Mouse (Mus musculus): ENCODE results near the gene 6430628N08Rik. TPM values are rescaled to one million over a fixed set of nuclear protein-coding genes. Genes with fewer than 3 reads are reported as not detected.

6430628N08Rik gene
- polyA plus RNA-seq, 1 experiment from 2014 or later: 0.10 TPM

DNA sequence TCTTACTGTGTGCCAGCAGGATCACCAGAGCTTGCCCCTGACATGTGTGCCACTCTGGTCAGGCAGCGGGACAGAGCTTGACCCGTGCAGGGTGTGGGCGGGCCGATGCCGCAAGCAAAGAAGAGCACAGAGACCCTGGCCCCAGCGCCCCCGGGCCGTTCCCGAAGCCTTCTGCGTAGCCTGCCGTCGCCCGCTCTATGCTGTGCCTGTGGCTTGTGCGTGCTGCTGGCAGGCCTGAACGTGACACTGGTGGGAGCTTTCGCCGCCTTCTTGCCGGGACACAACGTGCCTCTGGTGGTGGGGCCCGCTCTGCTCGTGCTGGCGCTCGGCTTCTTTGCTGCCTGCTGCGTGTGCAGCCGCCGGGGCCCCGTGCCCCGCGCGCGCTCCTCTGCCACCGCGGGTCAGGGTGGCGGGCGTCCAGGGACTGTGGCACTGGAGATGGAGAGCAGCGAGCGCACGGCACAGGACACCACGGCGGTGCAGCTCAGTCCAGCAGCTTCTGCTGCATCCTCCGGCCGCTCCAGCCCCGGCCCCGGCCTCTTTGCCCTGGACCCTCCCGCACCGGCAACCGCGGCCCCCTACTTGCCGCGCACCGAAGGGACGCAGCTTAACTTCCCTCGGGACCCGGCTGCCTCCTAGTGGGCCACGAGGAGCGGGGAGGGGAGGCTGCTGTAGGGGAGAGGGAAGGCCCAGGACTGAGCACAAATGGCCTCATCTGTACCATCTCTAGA is 7.6 kb downstream of the 6430628N08Rik start:
- DNase-seq (ENCODE audit: low spot score): peak; percentile 32
- Histone ChIP-seq H3K4me3 (ENCODE audit: low read depth, low read length) (peak overlapping the region; percentile 38), H3K27me3 (replicated peaks; ENCODE audit: control insufficient read depth, insufficient read depth, low read length) (peaks cover 60% of the 10 kb centered on the region), H3K4me1 (ENCODE audit: control insufficient read depth, insufficient read depth, low read length) (no peaks in the 10 kb centered on the region), H3K36me3 (ENCODE audit: control insufficient read depth, insufficient read depth, low read length) (no peaks in the 10 kb centered on the region), H3K9ac (ENCODE audit: low read depth, low read length) (peak overlapping the region; percentile 50), H3K27ac (replicated peaks; ENCODE audit: low read depth, low read length) (no peak overlapping the region), H3K4me2 (ENCODE audit: low read depth, low read length) (peak overlapping the region; percentile 81), H3K9me3 (ENCODE audit: control insufficient read depth, low read length) (no peaks in the 10 kb centered on the region)
- ATAC-seq (ENCODE audit: low read depth): peak; percentile 58
- 2% methylated on average over 24 of the region's 56 CpGs for WGBS

DNA sequence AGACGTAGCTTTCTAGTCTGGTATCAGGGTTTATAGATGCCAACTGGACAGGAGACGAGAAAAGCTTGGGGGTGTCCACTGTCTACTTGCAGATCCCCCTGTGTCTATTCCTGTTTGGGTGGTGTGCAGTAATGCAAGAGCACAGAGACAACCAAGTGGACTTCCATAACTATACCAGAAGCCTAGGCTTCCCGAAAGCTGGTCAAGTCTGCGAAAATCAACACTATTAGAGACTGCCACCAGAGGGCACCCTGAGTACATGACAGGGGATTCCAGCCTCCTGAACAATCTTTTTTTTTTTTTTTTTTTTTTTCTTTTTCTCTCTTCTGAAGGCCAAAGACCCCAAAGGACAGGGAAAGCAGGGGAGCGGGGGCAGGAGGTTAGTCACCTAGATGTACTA is 12.4 kb downstream of the 6430628N08Rik start:
- DNase-seq (ENCODE audit: low spot score): peak; percentile 75
- Histone ChIP-seq H3K4me2 (ENCODE audit: low read depth, low read length) (no peak overlapping the region), H3K9ac (ENCODE audit: low read depth, low read length) (no peak overlapping the region), H3K36me3 (ENCODE audit: control insufficient read depth, insufficient read depth, low read length) (no peaks in the 10 kb centered on the region), H3K27ac (replicated peaks; ENCODE audit: low read depth, low read length) (no peak overlapping the region), H3K27me3 (replicated peaks; ENCODE audit: control insufficient read depth, insufficient read depth, low read length) (peaks cover 83% of the 10 kb centered on the region), H3K9me3 (ENCODE audit: control insufficient read depth, low read length) (no peaks in the 10 kb centered on the region), H3K4me3 (ENCODE audit: low read depth, low read length) (no peak overlapping the region), H3K4me1 (ENCODE audit: control insufficient read depth, insufficient read depth, low read length) (no peaks in the 10 kb centered on the region)
- no peak for ATAC-seq (ENCODE audit: low read depth)
- WGBS: 16% methylated on average over 5 of the region's 5 CpGs

DNA sequence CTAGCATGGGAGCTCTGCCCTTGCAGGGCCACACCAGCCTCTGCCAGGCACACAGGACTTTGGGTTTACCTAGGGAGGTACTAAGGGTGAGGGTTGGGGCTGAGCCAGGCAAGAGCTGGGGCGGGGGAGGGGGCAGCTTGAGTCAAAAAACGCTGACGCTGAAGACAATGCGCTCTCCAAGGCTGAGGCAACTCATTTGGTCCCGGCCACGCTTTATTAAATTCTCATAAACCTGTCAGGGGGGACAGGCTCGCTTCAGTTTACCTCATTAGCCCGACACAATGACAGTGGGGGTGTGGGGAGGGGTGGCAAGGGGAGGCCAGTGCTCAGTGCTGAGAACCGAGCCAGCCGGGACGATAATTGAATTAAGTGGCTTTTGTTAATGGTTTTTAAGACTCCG is 13.9 kb downstream of the 6430628N08Rik start:
- DNase-seq (ENCODE audit: low spot score) (peak; percentile 39), ATAC-seq (ENCODE audit: low read depth) (peak; percentile 34; the same call in 1 of the 2 replicates)
- Histone ChIP-seq H3K4me3 (ENCODE audit: low read depth, low read length) (no peak overlapping the region), H3K4me1 (ENCODE audit: control insufficient read depth, insufficient read depth, low read length) (no peaks in the 10 kb centered on the region), H3K9ac (ENCODE audit: low read depth, low read length) (no peak overlapping the region), H3K27me3 (replicated peaks; ENCODE audit: control insufficient read depth, insufficient read depth, low read length) (peaks cover 67% of the 10 kb centered on the region), H3K36me3 (ENCODE audit: control insufficient read depth, insufficient read depth, low read length) (no peaks in the 10 kb centered on the region), H3K9me3 (ENCODE audit: control insufficient read depth, low read length) (no peaks in the 10 kb centered on the region), H3K27ac (replicated peaks; ENCODE audit: low read depth, low read length) (no peak overlapping the region), H3K4me2 (ENCODE audit: low read depth, low read length) (no peak overlapping the region)
- 14% methylated on average over 12 of the region's 12 CpGs for WGBS

DNA sequence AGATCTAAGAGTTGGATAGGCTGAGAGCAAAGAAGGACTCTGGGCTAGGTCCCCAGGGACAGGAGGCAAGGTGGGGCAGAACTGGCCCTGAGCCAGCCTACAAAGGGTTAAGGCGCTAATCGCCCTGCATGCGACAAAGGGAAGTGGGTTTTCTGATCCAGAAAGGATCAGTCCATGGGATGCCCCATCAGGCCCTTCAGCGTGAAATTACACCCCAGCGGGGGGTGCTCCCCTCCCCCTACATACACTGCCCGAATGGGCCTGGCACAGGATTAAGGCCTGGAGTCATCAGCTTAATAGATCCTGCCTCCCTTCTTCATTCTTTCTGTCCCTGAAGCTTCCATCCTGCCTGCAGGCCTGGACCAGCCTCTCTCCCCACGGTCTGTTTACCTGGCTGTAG is 15.2 kb downstream of the 6430628N08Rik start:
- Histone ChIP-seq H3K9ac (ENCODE audit: low read depth, low read length) (no peak overlapping the region), H3K36me3 (ENCODE audit: control insufficient read depth, insufficient read depth, low read length) (no peaks in the 10 kb centered on the region), H3K27ac (replicated peaks; ENCODE audit: low read depth, low read length) (no peak overlapping the region), H3K4me3 (ENCODE audit: low read depth, low read length) (no peak overlapping the region), H3K4me2 (ENCODE audit: low read depth, low read length) (no peak overlapping the region), H3K27me3 (replicated peaks; ENCODE audit: control insufficient read depth, insufficient read depth, low read length) (peaks cover 55% of the 10 kb centered on the region), H3K9me3 (ENCODE audit: control insufficient read depth, low read length) (no peaks in the 10 kb centered on the region), H3K4me1 (ENCODE audit: control insufficient read depth, insufficient read depth, low read length) (no peaks in the 10 kb centered on the region)
- ATAC-seq (ENCODE audit: low read depth) (peak; percentile 28; the same call in 1 of the 2 replicates), DNase-seq (ENCODE audit: low spot score) (peak; percentile 27)
- 6% methylated on average over 7 of the region's 7 CpGs for WGBS

DNA sequence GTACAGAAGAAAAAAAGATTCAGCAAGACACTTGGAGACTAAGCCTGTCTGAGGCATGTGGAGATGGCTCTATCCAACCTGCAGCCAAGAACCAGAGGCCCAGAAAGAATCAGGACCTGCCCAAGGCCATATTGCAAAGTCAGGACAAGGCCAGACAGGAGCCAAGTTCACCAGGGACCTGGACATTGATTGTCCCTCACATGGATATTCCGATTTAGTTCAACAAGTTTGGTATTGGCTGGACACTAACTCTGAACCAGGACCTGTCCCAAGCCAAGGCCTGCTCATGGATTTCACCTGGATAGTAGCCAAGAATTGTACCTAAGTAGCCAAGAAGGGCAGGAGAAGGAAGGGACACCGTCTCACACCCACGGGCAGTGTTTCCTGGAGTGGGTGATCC is 16.3 kb downstream of the 6430628N08Rik start:
- no peak overlapping the region for H3K9ac ChIP-seq (ENCODE audit: low read depth, low read length)
- ATAC-seq (ENCODE audit: low read depth) (no peak), DNase-seq (ENCODE audit: low spot score) (no peak)
- H3K9me3 ChIP-seq (ENCODE audit: control insufficient read depth, low read length): no peaks in the 10 kb centered on the region
- H3K4me1 ChIP-seq (ENCODE audit: control insufficient read depth, insufficient read depth, low read length): 0 out of 2 replicates have a peak, but pooled peaks cover 4% of the 10 kb centered on the region
- H3K27me3 ChIP-seq (replicated peaks; ENCODE audit: control insufficient read depth, insufficient read depth, low read length): peaks cover 48% of the 10 kb centered on the region
- H3K27ac ChIP-seq (replicated peaks; ENCODE audit: low read depth, low read length): no peak overlapping the region
- WGBS: 86% methylated on average over 3 of the region's 3 CpGs
- no peak overlapping the region for H3K4me3 ChIP-seq (ENCODE audit: low read depth, low read length)
- H3K4me2 ChIP-seq (ENCODE audit: low read depth, low read length): no peak overlapping the region
- H3K36me3 ChIP-seq (ENCODE audit: control insufficient read depth, insufficient read depth, low read length): no peaks in the 10 kb centered on the region

DNA sequence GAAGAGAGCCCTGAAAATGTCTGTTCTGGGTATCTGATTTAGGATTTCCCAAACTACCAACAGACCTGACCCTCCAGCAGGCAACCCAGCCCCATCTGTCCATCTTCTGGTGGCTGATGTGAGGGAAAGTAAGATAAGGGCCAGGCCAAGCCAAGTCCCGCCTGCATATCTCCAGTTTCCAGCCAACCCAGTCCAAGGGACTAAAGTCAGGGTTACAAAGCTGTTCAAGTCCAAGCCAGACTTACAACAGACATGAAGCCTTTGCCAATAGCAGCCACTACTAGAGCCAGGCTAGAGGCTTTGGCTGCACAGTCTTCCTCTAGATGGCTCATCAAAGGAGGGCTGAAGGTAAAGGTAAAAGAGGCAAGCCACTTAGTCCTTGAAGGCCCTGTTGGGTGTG is 17.5 kb downstream of the 6430628N08Rik start:
- no peak overlapping the region for H3K4me2 ChIP-seq (ENCODE audit: low read depth, low read length)
- no peak overlapping the region for H3K9ac ChIP-seq (ENCODE audit: low read depth, low read length)
- ATAC-seq (ENCODE audit: low read depth) (no peak), DNase-seq (ENCODE audit: low spot score) (no peak)
- H3K4me1 ChIP-seq (ENCODE audit: control insufficient read depth, insufficient read depth, low read length): 0 out of 2 replicates have a peak, but pooled peaks cover 6% of the 10 kb centered on the region
- H3K9me3 ChIP-seq (ENCODE audit: control insufficient read depth, low read length): no peaks in the 10 kb centered on the region
- H3K36me3 ChIP-seq (ENCODE audit: control insufficient read depth, insufficient read depth, low read length): no peaks in the 10 kb centered on the region
- no peak overlapping the region for H3K4me3 ChIP-seq (ENCODE audit: low read depth, low read length)
- WGBS: 73% methylated on average over 1 of the region's 1 CpGs
- no peak overlapping the region for H3K27ac ChIP-seq (replicated peaks; ENCODE audit: low read depth, low read length)
- H3K27me3 ChIP-seq (replicated peaks; ENCODE audit: control insufficient read depth, insufficient read depth, low read length): peaks cover 41% of the 10 kb centered on the region

DNA sequence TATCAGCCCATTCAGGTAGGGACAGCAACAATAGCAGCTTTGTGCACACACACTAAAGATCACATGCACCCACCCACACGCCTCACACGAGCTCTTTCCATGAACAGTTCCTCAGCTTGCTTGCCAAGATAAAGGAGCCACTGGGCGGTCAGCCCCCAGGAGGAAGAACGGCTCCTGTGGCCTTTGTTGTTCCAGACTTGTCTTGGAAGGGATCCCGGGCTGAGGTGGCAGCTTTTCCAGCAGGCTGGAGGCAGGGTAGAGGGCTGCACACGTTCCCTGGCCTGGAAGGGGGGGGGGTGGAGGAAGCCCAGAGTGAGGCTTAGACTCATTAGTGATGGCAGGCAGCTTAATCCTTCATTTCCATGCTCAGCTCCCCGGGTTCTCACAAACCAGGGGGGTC is 18.2 kb downstream of the 6430628N08Rik start:
- Histone ChIP-seq H3K4me3 (ENCODE audit: low read depth, low read length) (no peak overlapping the region), H3K27me3 (replicated peaks; ENCODE audit: control insufficient read depth, insufficient read depth, low read length) (peaks cover 35% of the 10 kb centered on the region), H3K36me3 (ENCODE audit: control insufficient read depth, insufficient read depth, low read length) (no peaks in the 10 kb centered on the region), H3K9ac (ENCODE audit: low read depth, low read length) (no peak overlapping the region), H3K4me2 (ENCODE audit: low read depth, low read length) (no peak overlapping the region), H3K9me3 (ENCODE audit: control insufficient read depth, low read length) (no peaks in the 10 kb centered on the region), H3K4me1 (ENCODE audit: control insufficient read depth, insufficient read depth, low read length) (0 out of 2 replicates have a peak, but pooled peaks cover 6% of the 10 kb centered on the region), H3K27ac (replicated peaks; ENCODE audit: low read depth, low read length) (no peak overlapping the region)
- DNase-seq (ENCODE audit: low spot score): peak; percentile 76
- peak; percentile 47 for ATAC-seq (ENCODE audit: low read depth)
- 11% methylated on average over 7 of the region's 7 CpGs for WGBS

DNA sequence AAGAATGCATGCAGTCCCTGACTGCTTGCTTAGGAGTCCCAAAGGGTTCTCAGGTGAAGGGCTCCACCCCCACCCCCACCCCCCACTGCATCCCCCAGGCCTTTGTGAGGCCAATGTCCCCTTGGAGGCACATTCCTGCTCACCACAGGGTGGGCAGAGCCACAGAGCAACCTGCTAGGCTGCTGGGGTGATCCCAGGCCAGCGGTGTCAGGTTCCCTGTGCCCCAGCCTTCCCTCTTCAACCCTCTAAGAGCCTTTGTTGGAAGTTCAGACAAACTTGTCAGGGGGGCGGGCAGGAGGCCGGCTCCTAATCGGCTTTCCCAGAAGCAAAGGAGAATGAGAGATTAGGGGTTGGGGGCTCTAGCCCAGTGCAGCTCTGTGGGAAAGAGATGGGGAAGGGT is 21.1 kb downstream of the 6430628N08Rik start:
- no peak overlapping the region for H3K4me3 ChIP-seq (ENCODE audit: low read depth, low read length)
- H3K27ac ChIP-seq (replicated peaks; ENCODE audit: low read depth, low read length): no peak overlapping the region
- no peaks in the 10 kb centered on the region for H3K36me3 ChIP-seq (ENCODE audit: control insufficient read depth, insufficient read depth, low read length)
- 0 out of 2 replicates have a peak, but pooled peaks cover 6% of the 10 kb centered on the region for H3K4me1 ChIP-seq (ENCODE audit: control insufficient read depth, insufficient read depth, low read length)
- DNase-seq (ENCODE audit: low spot score) (peak; percentile 58), ATAC-seq (ENCODE audit: low read depth) (peak; percentile 78; the same call in 1 of the 2 replicates)
- no peak overlapping the region for H3K9ac ChIP-seq (ENCODE audit: low read depth, low read length)
- H3K9me3 ChIP-seq (ENCODE audit: control insufficient read depth, low read length): no peaks in the 10 kb centered on the region
- no peak overlapping the region for H3K4me2 ChIP-seq (ENCODE audit: low read depth, low read length)
- peaks cover 7% of the 10 kb centered on the region for H3K27me3 ChIP-seq (replicated peaks; ENCODE audit: control insufficient read depth, insufficient read depth, low read length)
- WGBS: 5% methylated on average over 4 of the region's 4 CpGs

DNA sequence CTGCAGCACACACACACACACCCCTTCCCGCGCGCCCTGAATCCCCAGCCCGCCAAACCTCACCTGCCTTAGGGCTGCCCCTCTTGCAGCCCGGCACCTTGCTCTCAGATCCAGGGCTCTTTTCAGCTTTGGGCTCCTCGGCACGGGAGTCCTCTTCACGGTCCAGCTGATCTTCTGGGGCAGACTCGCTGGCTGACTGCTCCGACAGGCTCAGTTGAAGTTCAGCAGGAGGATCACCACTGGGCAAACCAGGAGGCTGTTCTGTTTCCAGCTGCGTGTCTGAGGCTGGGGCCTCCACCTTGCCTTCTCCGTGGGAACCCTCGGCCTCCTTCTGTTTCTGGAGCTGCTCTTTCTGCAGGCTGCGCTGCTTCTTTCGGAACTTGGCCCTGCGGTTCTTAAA is 29.4 kb downstream of the 6430628N08Rik start:
- Histone ChIP-seq H3K9me3 (ENCODE audit: control insufficient read depth, low read length) (no peaks in the 10 kb centered on the region), H3K9ac (ENCODE audit: low read depth, low read length) (no peak overlapping the region), H3K4me1 (ENCODE audit: control insufficient read depth, insufficient read depth, low read length) (no peaks in the 10 kb centered on the region), H3K4me3 (ENCODE audit: low read depth, low read length) (no peak overlapping the region), H3K36me3 (ENCODE audit: control insufficient read depth, insufficient read depth, low read length) (no peaks in the 10 kb centered on the region), H3K4me2 (ENCODE audit: low read depth, low read length) (no peak overlapping the region), H3K27me3 (replicated peaks; ENCODE audit: control insufficient read depth, insufficient read depth, low read length) (peaks cover 4% of the 10 kb centered on the region; the same call in 1 of the 2 replicates), H3K27ac (replicated peaks; ENCODE audit: low read depth, low read length) (no peak overlapping the region)
- 79% methylated on average over 16 of the region's 16 CpGs for WGBS
- ATAC-seq (ENCODE audit: low read depth) (no peak), DNase-seq (ENCODE audit: low spot score) (no peak)
